Mouse (Mus musculus) kidney, postnatal 25 days (tissue): ENCODE results near the gene Armc9.

Experiments used
- DNase-seq, 2 experiments: peaks; one replicate each; pipeline ENCODE4 v3.0.0; 2021; ENCODE audit warnings: mixed read lengths in 2 of 2

Armc9 gene

DNA sequence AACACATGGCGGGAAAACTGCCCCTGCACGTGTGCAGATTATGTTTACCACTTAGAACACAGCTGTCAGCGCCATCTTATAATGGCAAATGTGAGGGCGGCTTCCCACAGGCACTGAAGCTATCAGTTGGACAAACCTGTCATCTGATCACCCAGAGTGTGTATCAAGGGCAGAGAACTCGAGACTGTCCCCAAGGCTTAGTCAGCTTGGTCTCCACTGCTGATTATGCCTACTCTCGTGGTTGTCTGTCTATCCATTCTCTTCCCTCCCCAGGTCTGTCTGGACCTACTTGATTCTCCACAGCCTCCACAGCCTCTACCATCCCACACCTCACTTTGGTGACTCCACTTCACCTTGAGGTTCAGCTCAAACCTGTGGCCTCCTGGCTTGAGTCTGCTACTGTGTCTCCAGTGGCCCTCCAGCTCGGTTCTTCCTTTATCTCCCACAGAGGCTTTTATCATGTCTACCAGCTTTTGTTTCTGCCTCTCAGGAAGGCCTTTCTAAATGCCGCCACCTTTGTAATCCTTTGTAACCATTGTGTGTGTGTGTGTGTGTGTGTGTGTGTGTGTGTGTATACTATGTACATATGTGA lies 166.3 kb downstream of the Armc9 start:
- no peak for DNase-seq
